Mouse (Mus musculus) retina, adult 2 months (tissue): ENCODE results near the gene Cmtm7.
"Not testable (repeated sequence)": the region's sequence is repeated elsewhere in the genome, so short reads cannot be mapped to it uniquely, and the experiment has no call there.

Experiments
- DNase-seq: peaks from one replicate; pipeline ENCODE4 v3.0.0-alpha.2; 2012; ENCODE audit warnings: low read depth, low spot score

The Cmtm7 gene

DNA sequence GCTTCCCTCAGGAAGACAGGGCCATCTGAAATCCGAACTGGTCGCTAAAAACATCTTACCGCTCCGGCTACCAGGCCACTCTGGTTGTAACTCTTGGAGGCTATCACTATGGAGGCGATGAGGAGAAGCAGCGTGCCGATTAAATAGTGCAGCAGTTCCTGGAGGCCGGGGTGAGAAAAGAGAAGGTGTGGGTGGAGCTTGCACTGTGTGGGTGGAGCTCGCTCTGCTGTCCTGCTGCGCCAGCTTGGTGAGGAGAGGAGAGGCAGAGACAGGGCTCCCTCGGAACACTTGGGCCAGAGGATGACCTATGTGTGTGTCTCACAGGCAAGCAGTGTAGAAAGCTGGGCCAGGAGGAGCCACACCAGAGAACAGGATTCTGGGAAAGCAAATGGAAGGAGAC lies 19.8 kb downstream of the Cmtm7 start:
- DNase-seq, result no peak

GRCm38 (mm10) chr9:114760353-114760752 lies 21.3 kb downstream of the Cmtm7 start:
- DNase-seq, result no peak

DNA sequence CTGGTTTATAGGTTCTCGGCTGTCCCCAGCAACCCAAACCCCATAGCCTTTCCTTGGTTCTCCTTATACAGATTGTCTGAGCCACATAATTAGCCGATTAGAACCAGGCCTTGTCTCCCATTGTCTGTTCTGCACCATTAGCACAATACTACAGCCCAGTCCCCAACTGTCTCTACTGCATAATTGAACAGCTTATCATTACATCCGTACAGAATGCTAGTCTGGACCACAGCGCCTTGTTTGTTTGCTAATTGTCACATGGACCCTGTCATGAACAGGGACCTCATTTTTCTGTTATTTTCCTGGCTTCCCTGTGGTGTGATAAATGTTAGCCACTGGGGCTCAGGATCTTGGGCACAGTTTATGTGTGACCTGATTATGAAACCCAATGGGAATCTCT lies 21.8 kb downstream of the Cmtm7 start:
- no peak for DNase-seq

DNA sequence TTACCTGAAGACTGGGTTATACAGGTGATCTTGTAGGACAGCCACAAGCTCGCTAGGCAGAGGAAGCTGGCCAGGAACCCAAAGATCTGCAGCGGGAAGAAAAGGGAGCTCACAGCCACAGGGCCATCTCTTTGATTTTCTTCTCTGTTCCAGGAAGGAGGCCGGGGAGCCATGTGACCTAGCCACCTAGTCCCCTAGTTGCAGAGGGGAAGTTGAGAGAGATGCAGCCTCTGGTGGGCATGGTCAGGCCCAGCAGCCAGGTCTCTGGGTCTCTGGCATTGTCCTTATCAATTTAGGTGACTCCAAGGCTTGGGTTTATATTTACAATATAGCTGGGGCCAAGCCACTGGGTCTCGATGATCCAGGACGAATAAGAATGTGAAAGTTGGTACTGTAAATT lies 22.9 kb downstream of the Cmtm7 start:
- DNase-seq, result no peak

DNA sequence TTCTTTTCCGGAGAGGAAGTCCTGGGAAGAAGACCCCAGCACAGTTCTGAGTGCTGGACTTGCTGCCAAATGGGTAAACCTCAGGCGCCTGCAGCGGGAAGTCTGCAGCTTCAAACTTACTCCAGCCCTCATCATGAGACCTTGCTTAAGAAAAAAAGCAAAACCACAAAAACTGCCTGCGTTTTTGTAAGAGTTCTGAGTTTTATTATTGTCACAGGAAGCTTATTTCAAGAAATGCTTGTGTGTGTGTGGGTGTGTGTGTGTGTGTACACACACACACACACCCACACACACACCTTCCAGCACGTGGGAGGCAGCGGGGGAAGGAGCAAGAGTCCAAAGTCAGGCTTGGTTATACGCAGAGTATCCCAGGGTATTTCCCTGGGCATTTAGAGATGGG lies 23.4 kb downstream of the Cmtm7 start:
- no peak for DNase-seq

DNA sequence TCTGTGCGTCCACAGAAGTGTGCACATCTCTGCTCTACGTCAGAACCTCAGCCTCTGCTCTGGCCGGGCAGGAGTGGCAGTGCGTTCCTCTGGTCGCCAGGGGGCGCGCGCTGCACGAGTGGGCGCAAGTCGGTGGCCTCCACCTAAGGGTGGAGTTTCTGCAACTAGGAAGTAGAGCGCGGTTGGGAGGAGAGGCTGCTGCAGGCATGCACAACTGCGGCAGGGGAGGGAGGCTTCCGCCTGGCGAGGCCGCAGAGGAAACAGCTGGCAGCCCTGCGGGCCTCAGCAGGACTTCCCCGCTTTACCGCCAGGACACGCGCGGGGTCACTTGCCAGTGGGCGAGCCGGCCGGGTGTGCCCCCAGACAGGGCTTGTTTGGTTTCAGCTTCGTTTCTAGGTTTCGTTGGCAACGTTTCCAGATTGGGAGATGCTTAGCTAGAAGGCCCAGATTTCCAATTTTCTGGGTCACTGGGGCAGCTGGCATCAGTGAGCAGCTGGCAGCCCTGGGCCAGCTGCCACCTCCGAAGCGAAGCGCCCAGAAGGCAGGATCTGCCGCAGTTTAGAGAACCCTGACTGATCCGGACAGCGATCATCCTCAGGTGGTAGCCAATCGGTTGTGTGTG lies 28.7 kb downstream of the Cmtm7 start:
- peak; percentile 66 for DNase-seq

GRCm38 (mm10) chr9:114752311-114752710 lies 29.3 kb downstream of the Cmtm7 start:
- no peak for DNase-seq

DNA sequence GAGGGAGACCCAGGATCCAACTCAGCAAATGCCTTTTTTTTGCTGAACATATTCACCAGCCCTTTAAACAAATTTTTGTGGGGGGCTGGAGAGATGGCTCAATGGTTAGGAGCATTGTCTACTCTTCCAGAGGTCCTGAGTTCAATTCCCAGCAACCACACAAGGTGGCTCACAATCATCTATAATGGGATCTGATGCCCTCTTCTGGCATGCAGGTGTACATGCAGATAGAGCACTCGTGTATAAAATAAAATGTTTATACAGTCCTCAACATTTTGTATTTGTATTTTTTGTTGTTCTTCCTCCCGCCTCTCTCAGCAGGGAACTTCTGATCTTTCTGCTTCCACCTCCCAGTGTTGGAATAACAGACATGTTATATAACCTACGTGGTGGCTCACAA lies 30.1 kb downstream of the Cmtm7 start:
- DNase-seq, result no peak

GRCm38 (mm10) chr9:114747466-114747865 lies 34.2 kb downstream of the Cmtm7 start:
- no peak for DNase-seq

DNA sequence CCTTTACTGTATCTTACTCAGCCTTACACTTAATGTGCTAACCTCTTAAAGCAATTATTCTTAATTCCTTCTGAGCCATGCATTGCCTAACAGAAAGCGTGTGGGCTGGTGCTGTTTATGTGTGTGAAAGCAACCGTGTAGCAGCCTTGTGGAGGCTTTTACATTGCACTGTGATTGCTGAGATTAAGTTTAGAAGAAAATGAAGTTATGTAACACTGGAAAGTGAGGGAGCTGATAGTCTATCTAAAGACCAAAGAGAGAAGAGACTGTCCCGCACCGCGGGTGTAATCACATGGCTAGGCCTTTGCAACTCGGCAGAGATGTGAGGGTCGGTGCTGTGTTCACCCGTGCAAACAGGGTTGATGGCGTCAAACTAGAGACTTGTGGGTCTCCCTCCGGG lies 34.6 kb downstream of the Cmtm7 start:
- DNase-seq, result no peak

- DNase-seq, result no peak
Observed at GRCm38 (mm10) chr9:114745654-114746053, 36.0 kb downstream of the Cmtm7 start.

DNA sequence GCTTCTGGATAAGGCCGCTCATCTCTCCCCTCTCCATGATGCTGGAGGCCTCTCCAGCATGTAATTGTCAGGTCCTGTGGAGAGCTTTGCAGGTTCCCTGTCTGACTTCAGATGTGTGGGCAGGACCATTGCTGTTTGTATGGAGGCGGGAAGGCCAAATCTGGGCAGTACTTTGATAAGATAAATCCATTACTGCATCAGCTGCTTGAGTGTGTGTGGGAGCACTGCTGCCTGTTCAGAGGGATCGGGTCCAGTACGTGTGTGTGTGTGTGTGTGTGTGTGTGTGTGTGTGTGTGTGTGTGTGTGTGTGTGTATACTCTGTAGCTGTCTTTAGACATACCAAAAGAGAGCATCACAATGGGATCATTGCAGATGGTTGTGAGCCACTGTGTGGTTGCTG lies 36.5 kb downstream of the Cmtm7 start:
- DNase-seq, result no peak

DNA sequence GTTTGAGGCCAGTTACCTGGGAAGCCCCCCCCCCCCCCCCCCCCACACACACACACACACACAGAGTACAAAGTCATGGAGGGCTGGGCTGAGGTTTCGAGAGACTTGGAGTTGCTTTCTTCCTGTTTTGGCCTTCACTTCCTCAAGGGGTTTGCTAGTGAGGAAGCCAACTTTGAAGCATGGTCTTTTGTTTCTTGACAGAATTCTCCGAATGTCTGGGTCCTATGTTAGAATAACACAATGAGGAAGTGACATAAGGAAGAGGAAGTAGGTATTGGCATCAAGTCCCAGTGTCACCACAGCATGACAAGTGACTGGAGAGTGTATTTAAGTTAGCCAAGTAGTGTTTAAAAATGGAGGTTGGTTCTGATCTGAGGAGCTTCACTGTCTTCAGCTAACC lies 38.9 kb downstream of the Cmtm7 start:
- no peak for DNase-seq

DNA sequence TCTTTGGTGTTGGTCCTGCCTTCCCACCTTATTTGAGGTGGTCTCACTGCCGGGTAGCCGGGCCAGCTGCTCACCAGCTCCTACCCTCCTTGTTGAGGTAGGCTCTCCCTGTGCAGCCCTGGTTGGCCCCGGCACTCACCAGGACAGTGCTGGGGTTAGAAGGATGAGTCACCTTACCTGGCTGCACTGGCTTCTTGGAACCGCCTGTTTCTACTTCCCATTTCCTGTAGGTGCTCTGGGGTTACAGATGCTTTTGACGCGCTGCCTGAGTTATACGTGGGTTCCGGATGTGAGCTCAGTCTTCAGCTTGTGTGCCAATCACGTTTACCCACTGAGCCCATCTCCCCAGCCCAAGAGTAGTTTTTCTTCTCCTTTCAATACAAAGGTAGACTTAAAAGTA lies 41.3 kb downstream of the Cmtm7 start:
- no peak for DNase-seq

DNA sequence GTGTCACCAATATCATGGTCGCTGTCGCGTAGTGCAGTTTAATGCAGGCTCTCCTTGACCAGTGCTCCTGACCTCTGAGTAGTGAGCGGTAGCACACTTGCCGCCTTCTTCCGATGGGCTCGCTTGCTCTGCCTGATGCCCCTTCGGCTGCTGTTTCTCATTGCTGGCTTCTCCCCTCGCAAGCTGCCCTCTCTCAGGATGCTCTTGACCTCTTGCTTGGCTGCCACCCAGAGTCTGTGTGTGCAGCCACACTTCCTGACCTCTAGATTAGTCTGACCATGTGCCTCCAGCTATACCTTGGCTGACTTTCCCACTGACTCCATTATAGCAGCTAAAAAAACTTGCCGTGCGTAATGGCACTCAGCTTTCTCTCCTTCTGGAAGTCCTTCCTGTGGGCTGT lies 45.2 kb downstream of the Cmtm7 start:
- DNase-seq, result no peak

- no peak for DNase-seq
Observed at GRCm38 (mm10) chr9:114733238-114733637, 48.4 kb downstream of the Cmtm7 start.

DNA sequence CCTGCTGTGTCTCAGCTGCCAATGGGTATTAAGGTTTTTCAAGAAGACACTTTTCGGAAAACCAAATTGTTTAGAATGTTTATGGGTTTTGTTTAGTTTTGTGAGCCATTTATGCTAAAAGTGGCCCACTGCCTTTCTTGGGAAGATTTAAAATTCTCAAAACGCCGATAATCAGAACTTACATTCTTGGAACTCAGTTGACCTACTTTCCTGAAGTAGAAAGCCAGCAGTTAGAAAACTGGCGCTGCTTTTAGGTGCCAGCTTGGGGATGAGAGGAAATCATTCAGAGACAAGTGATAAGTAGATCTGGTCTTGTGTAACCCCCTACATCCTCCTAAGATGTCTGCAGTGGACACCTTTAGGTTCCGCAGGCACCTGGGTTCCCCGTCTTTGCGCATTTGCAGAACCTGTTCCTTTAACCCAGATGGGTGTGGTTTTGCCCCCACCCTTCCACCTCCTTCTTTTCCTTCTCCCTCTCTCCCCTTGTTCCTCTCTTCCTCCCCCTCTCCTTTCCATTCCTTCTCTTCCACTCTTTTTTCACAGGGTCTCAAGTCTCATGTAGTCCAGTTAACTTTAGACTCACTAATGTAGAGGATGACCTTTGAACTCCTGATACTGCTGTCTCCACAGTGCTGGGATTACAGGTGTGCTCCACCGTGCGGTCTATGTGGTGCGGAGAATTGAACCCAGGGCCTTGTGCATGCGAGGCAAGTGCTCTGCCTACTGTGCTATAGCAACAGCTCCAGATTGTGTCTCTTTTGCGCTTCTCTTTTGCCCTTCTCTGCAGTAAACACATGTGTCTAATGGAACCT lies 49.6 kb downstream of the Cmtm7 start:
- no peak for DNase-seq

- DNase-seq, result peak; percentile 81
Observed at GRCm38 (mm10) chr9:114731011-114731755, 50.5 kb downstream of the Cmtm7 start, which contains the start of gene Cmtm6. Gene Cmtm6, plus strand, starts transcription at chr9:114731116.

- DNase-seq, result no peak
Observed at GRCm38 (mm10) chr9:114729911-114730805, 51.5 kb downstream of the Cmtm7 start.

DNA sequence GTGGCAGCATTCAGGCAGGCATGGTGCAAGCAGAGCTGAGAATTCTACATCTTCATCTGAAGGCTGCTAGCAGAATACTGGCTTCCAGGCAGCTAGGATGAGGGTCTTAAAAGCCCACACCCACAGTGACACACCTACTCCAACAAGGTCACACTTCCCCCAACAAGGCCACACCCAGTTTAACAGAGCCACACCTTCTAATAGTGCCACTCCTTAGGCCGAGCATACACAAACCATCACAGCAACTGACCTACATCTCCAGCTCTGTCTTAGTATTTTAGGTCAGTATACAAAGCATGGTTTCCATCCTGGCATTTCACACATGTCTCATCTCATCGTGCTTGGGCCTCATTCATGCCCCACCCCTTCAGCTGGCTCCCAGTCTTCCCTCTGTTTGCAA lies 53.2 kb downstream of the Cmtm7 start:
- DNase-seq, result not testable (repeated sequence)

DNA sequence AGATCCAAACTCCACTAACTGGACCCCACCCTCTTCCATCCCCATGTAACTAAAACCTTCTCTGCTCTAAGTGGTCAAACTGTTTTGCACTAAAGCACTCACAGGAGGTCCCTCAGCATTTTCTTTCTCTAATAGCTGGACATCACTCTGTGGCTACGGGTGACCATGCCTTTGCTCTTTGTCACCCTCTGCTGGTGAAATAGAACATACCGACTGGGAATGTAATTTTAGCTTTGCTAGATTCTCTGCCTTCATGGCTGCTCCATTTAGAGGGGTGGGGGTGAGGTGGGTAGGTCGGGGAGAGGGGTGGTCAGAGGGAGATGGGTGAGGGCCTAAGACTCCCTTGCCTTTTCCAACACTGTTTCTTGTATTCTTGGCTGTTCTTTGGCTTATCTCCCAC lies 54.3 kb downstream of the Cmtm7 start:
- peak; percentile 48 for DNase-seq
